Mouse (Mus musculus) heart, postnatal 10 days (tissue): ENCODE measurements around the gene Fam168b. TPM values are rescaled to one million over a fixed set of nuclear protein-coding genes. Genes with fewer than 3 reads are reported as not detected.

Experiments used
- DNase-seq, 2 experiments: peaks; one replicate each; pipeline ENCODE4 v3.0.0; 2021
- intact Hi-C: fragments of 180-260 bp; cut with DNase I; formaldehyde crosslinking; loops from one replicate; pipeline ENCODE4 v1.15.1; 2025
- total RNA-seq, 2 experiments: library from RNA; stranded (reverse); gene quantifications; 2 replicates each; pipeline ENCODE4 v1.2.3; 2021

Fam168b gene
- total RNA-seq, 2 experiments from 2014 or later = 72.6 to 78.1 TPM

GRCm38 (mm10) chr1:34821411-34821810 lies 21.5 kb downstream of the Fam168b start:
- intact Hi-C loops = no loop called here
- DNase-seq = no peak

GRCm38 (mm10) chr1:34819225-34819910 lies 23.5 kb downstream of the Fam168b start:
- intact Hi-C loops = no loop called here
- DNase-seq = no peak

GRCm38 (mm10) chr1:34815843-34816242 lies 27.0 kb downstream of the Fam168b start:
- intact Hi-C loops = no loop called here
- DNase-seq = no peak

GRCm38 (mm10) chr1:34812407-34813247 lies 30.2 kb downstream of the Fam168b start:
- no peak for DNase-seq
- intact Hi-C loops = no loop called here

- intact Hi-C loops = no loop called here
Measured at GRCm38 (mm10) chr1:34811581-34811980, 31.3 kb downstream of the Fam168b start.

GRCm38 (mm10) chr1:34811035-34811434 lies 31.8 kb downstream of the Fam168b start:
- intact Hi-C loops = no loop called here
- no peak for DNase-seq

More at GRCm38 (mm10) chr1:34811581-34811980, 31.3 kb downstream of the Fam168b start:
- DNase-seq = peak in 1 of 2 experiments; percentile 18

- intact Hi-C loops = no loop called here
- DNase-seq = no peak
Measured at GRCm38 (mm10) chr1:34810293-34810692, 32.6 kb downstream of the Fam168b start.

- intact Hi-C loops = no loop called here
- DNase-seq = no peak
Measured at GRCm38 (mm10) chr1:34808445-34808844, 34.4 kb downstream of the Fam168b start.

GRCm38 (mm10) chr1:34805931-34806520 lies 36.8 kb downstream of the Fam168b start:
- no peak for DNase-seq
- intact Hi-C loops = no loop called here

- intact Hi-C loops = loop anchor here (5.0 kb wide), 1 partner anchor 62 kb away; no protein-coding TSS in a partner anchor
- DNase-seq = no peak
Measured at GRCm38 (mm10) chr1:34804863-34805262, 38.0 kb downstream of the Fam168b start.

- peak in 1 of 2 experiments; percentile 16 for DNase-seq
- intact Hi-C loops = loop anchor here (5.0 kb wide), 1 partner anchor 65 kb away; no protein-coding TSS in a partner anchor
Measured at GRCm38 (mm10) chr1:34802290-34802642, 40.6 kb downstream of the Fam168b start.

- intact Hi-C loops = loop anchor here (5.0 kb wide), 1 partner anchor 66 kb away; no protein-coding TSS in a partner anchor
- peak; percentile 65 to 72 for DNase-seq
Measured at GRCm38 (mm10) chr1:34801616-34802289, 41.1 kb downstream of the Fam168b start.

- intact Hi-C loops = no loop called here
Measured at GRCm38 (mm10) chr1:34799140-34799539, 43.7 kb downstream of the Fam168b start.

GRCm38 (mm10) chr1:34793304-34794300 lies 49.3 kb downstream of the Fam168b start:
- DNase-seq = no peak
- intact Hi-C loops = no loop called here

More at GRCm38 (mm10) chr1:34799140-34799539, 43.7 kb downstream of the Fam168b start:
- DNase-seq = no peak

GRCm38 (mm10) chr1:34783538-34784161 lies 59.2 kb downstream of the Fam168b start:
- no peak for DNase-seq
- intact Hi-C loops = no loop called here

GRCm38 (mm10) chr1:34775870-34776269 lies 67.0 kb downstream of the Fam168b start:
- no peak for DNase-seq
- intact Hi-C loops = no loop called here

- no peak for DNase-seq
- intact Hi-C loops = no loop called here
Measured at GRCm38 (mm10) chr1:34768875-34769274, 74.0 kb downstream of the Fam168b start.

GRCm38 (mm10) chr1:34767851-34768250 lies 75.0 kb downstream of the Fam168b start:
- no peak for DNase-seq
- intact Hi-C loops = no loop called here

GRCm38 (mm10) chr1:34766899-34767298 lies 76.0 kb downstream of the Fam168b start:
- intact Hi-C loops = no loop called here
- DNase-seq = peak; percentile 11 to 23
